Mouse (Mus musculus) MEL (cell line): Measurements from ENCODE around the gene Klb. TPM values are rescaled to one million over a fixed set of nuclear protein-coding genes. Genes with fewer than 3 reads are reported as not detected.

Source experiments
- DNase-seq: peaks from one replicate; pipeline ENCODE4 v3.0.0; 2011; ENCODE audit warnings: low read depth, low spot score
- H3K27ac ChIP-seq: 2 replicates; pipeline ENCODE4 v1.5.1; 2012; ENCODE audit warnings: low read depth, mild to moderate bottlenecking, control low read depth, low read length, moderate library complexity; ENCODE audit not compliant: control insufficient read depth
- H3K27me3 ChIP-seq, 2 experiments: fragments of 150-350 bp in 1 of 2; sonication (generic) in 1 of 2; 2 replicates each; pipeline ENCODE4 v1.6.1; 2012; ENCODE audit warnings: low read length in 2 of 2, mild to moderate bottlenecking in 2 of 2, improper control_type of control experiment in 1 of 2, moderate library complexity in 1 of 2; ENCODE audit not compliant: insufficient read depth in 2 of 2, control insufficient read depth in 1 of 2
- H3K36me3 ChIP-seq, 2 experiments: 2 replicates each; pipeline ENCODE4 v1.6.1; 2012 to 2014; ENCODE audit warnings: low read length in 2 of 2, improper control_type of control experiment in 1 of 2, inconsistent platforms in 1 of 2, mild to moderate bottlenecking in 1 of 2; ENCODE audit not compliant: insufficient read depth in 2 of 2, control insufficient read depth in 1 of 2
- H3K4me1 ChIP-seq, 2 experiments: fragments of 150-350 bp in 1 of 2; sonication (generic) in 1 of 2; 2 replicates each; pipeline ENCODE4 v1.6.1; 2012; ENCODE audit warnings: low read length in 2 of 2, improper control_type of control experiment in 1 of 2, mild to moderate bottlenecking in 1 of 2; ENCODE audit not compliant: insufficient read depth in 2 of 2, control insufficient read depth in 1 of 2
- H3K4me3 ChIP-seq, 2 experiments: fragments of 150-350 bp in 1 of 2; sonication (generic) in 1 of 2; 2 replicates each; pipeline ENCODE4 v1.5.1; 2012; ENCODE audit warnings: low read depth in 2 of 2, low read length in 2 of 2, mild to moderate bottlenecking in 2 of 2, moderate library complexity in 2 of 2, control low read depth in 1 of 2, improper control_type of control experiment in 1 of 2; ENCODE audit not compliant: control insufficient read depth in 1 of 2, insufficient read depth in 1 of 2
- H3K79me2 ChIP-seq: 2 replicates; pipeline ENCODE4 v1.6.1; 2012; ENCODE audit warnings: mild to moderate bottlenecking, low read length, moderate library complexity; ENCODE audit not compliant: control insufficient read depth, poor library complexity, insufficient read depth
- H3K9ac ChIP-seq: 2 replicates; pipeline ENCODE4 v1.6.1; 2012; ENCODE audit warnings: low read depth, mild to moderate bottlenecking, control low read depth, low read length, moderate library complexity; ENCODE audit not compliant: control insufficient read depth, poor library complexity, severe bottlenecking
- H3K9me3 ChIP-seq: fragments of 150-350 bp; sonication (generic); replicated peaks from 2 replicates; pipeline ENCODE4 v1.6.1; 2012; ENCODE audit warnings: mild to moderate bottlenecking, low read length, improper control_type of control experiment, moderate library complexity; ENCODE audit not compliant: insufficient read depth
- KAT2A ChIP-seq: conservative IDR thresholded peaks from 2 replicates; pipeline ENCODE4 v1.6.1; 2012; ENCODE audit warnings: low read depth, low read length, improper control_type of control experiment, inconsistent platforms
- MAX ChIP-seq: IDR thresholded peaks from 2 replicates; pipeline ENCODE4 v1.6.1; 2011; ENCODE audit warnings: low read length, improper control_type of control experiment
- MAZ ChIP-seq: IDR thresholded peaks from 2 replicates; pipeline ENCODE4 v1.6.1; 2012; ENCODE audit warnings: low read depth, mild to moderate bottlenecking, inconsistent platforms, low read length, improper control_type of control experiment
- MXI1 ChIP-seq: IDR thresholded peaks from 2 replicates; pipeline ENCODE4 v1.6.1; 2011; ENCODE audit warnings: mild to moderate bottlenecking, low read depth, low read length, improper control_type of control experiment
- MYB ChIP-seq: IDR thresholded peaks from 2 replicates; pipeline ENCODE4 v1.6.1; 2011; ENCODE audit warnings: mild to moderate bottlenecking, low read depth, low read length, improper control_type of control experiment
- NRF1 ChIP-seq: IDR thresholded peaks from 2 replicates; pipeline ENCODE4 v1.6.1; 2014; ENCODE audit warnings: low read depth, mild to moderate bottlenecking, inconsistent platforms, low read length, improper control_type of control experiment, moderate library complexity; ENCODE audit not compliant: poor library complexity, insufficient read depth, severe bottlenecking
- POLR2AphosphoS2 ChIP-seq: IDR thresholded peaks from 2 replicates; pipeline ENCODE4 v1.6.1; 2011; ENCODE audit warnings: low read length, improper control_type of control experiment
- POLR2AphosphoS5 ChIP-seq: IDR thresholded peaks from 2 replicates; pipeline ENCODE4 v1.6.1; 2012; ENCODE audit warnings: low read depth, borderline replicate concordance, mild to moderate bottlenecking, inconsistent platforms, low read length, moderate library complexity, mixed read lengths
- RCOR1 ChIP-seq: IDR thresholded peaks from 2 replicates; pipeline ENCODE4 v1.6.1; 2012; ENCODE audit warnings: low read depth, mild to moderate bottlenecking, inconsistent platforms, low read length, improper control_type of control experiment
- SIN3A ChIP-seq: IDR thresholded peaks from 2 replicates; pipeline ENCODE4 v1.6.1; 2012; ENCODE audit warnings: low read length, improper control_type of control experiment, inconsistent platforms
- TBP ChIP-seq: IDR thresholded peaks from 2 replicates; pipeline ENCODE4 v1.8.0; 2011; ENCODE audit warnings: low read depth, low read length, improper control_type of control experiment
- TCF12 ChIP-seq: IDR thresholded peaks from 2 replicates; pipeline ENCODE4 v1.6.1; 2014; ENCODE audit warnings: low read depth, mild to moderate bottlenecking, inconsistent platforms, low read length, improper control_type of control experiment, moderate library complexity
- UBTF ChIP-seq: IDR thresholded peaks from 2 replicates; pipeline ENCODE4 v1.6.1; 2012; ENCODE audit warnings: low read depth, mild to moderate bottlenecking, inconsistent platforms, low read length, improper control_type of control experiment, moderate library complexity, borderline replicate concordance; ENCODE audit not compliant: insufficient read depth
- ZC3H11A ChIP-seq: IDR thresholded peaks from 2 replicates; pipeline ENCODE4 v1.6.1; 2012; ENCODE audit warnings: low read depth, mild to moderate bottlenecking, inconsistent platforms, low read length, improper control_type of control experiment
- ZMIZ1 ChIP-seq: IDR thresholded peaks from 2 replicates; pipeline ENCODE4 v1.6.1; 2012; ENCODE audit warnings: low read depth, mild to moderate bottlenecking, inconsistent platforms, low read length, improper control_type of control experiment, moderate library complexity
- ZNF384 ChIP-seq: IDR thresholded peaks from 2 replicates; pipeline ENCODE4 v1.6.1; 2012; ENCODE audit warnings: low read depth, mild to moderate bottlenecking, inconsistent platforms, low read length, improper control_type of control experiment
- polyA plus RNA-seq, 2 experiments: library from polyadenylated mRNA; stranded (reverse) in 1 of 2; unstranded in 1 of 2; fragments of >175 nt in 1 of 2; fragments of >200 nt in 1 of 2; gene quantifications; 2 replicates each; pipeline versions ENCODE4 v1.2.1 to v1.2.4; 2012; ENCODE audit warnings: low replicate concordance in 2 of 2, low read depth in 1 of 2; ENCODE audit not compliant: insufficient read length in 2 of 2, insufficient read depth in 1 of 2, missing spikeins in 1 of 2
- total RNA-seq: library from RNA; depleted of rRNA; stranded (reverse); fragments of 300-350 nt; gene quantifications from 2 replicates; pipeline ENCODE4 v1.2.3, GENCODE M21; 2012

The Klb gene
- total and polyA plus RNA-seq, 3 experiments: 0.04 TPM; not detected in 2

GRCm38 (mm10) chr5:65419136-65419535 lies 71.0 kb downstream of the Klb start:
- Histone ChIP-seq H3K27me3 (no peaks in the 10 kb centered on the region), H3K9ac (no peak overlapping the region), H3K27ac (no peak overlapping the region), H3K4me1 (peaks cover 0 to 12% of the 10 kb centered on the region in 2 experiments; a peak in 2 of 4 replicates), H3K36me3 (peaks cover 0 to 13% of the 10 kb centered on the region in 2 experiments; a peak in 2 of 4 replicates), H3K9me3 (no peaks in the 10 kb centered on the region), H3K4me3 (no peak overlapping the region), H3K79me2 (no peaks in the 10 kb centered on the region)
- no peak for DNase-seq
- TF ChIP-seq MYB: no peak
- no peak for TF ChIP-seq MAX
- no peak for TF ChIP-seq MXI1
- no peak for TF ChIP-seq ZC3H11A
- no peak for TF ChIP-seq MAZ
- no peak for TF ChIP-seq TCF12
- no peak for TF ChIP-seq RCOR1
- TF ChIP-seq SIN3A: no peak
- no peak for TF ChIP-seq TBP
- no peak for TF ChIP-seq ZNF384
- TF ChIP-seq KAT2A: no peak
- TF ChIP-seq UBTF: no peak

- DNase-seq: no peak
- Histone ChIP-seq H3K27ac (no peak overlapping the region), H3K36me3 (peaks cover 0 to 11% of the 10 kb centered on the region in 2 experiments; a peak in 2 of 4 replicates), H3K4me3 (no peak overlapping the region), H3K79me2 (no peaks in the 10 kb centered on the region), H3K9ac (no peak overlapping the region), H3K4me1 (peaks cover 0 to 10% of the 10 kb centered on the region in 2 experiments; a peak in 2 of 4 replicates), H3K27me3 (no peaks in the 10 kb centered on the region), H3K9me3 (no peaks in the 10 kb centered on the region)
- TF ChIP-seq TBP (no peak), POLR2AphosphoS5 (no peak), UBTF (no peak), ZMIZ1 (no peak), NRF1 (no peak), POLR2AphosphoS2 (no peak)
Measured at GRCm38 (mm10) chr5:65420822-65421221, 72.7 kb downstream of the Klb start.
